Mouse (Mus musculus): ENCODE data around the gene Otub2. TPM values are rescaled to one million over a fixed set of nuclear protein-coding genes. Genes with fewer than 3 reads are reported as not detected.

The Otub2 gene
- polyA plus RNA-seq (2015; fragmentation: Illumina TruSeq; extraction: RNeasy Lipid Tissue Mini Kit (QIAGEN cat#74804); ENCODE audit: low read depth, low replicate concordance), result 37.9 TPM

DNA sequence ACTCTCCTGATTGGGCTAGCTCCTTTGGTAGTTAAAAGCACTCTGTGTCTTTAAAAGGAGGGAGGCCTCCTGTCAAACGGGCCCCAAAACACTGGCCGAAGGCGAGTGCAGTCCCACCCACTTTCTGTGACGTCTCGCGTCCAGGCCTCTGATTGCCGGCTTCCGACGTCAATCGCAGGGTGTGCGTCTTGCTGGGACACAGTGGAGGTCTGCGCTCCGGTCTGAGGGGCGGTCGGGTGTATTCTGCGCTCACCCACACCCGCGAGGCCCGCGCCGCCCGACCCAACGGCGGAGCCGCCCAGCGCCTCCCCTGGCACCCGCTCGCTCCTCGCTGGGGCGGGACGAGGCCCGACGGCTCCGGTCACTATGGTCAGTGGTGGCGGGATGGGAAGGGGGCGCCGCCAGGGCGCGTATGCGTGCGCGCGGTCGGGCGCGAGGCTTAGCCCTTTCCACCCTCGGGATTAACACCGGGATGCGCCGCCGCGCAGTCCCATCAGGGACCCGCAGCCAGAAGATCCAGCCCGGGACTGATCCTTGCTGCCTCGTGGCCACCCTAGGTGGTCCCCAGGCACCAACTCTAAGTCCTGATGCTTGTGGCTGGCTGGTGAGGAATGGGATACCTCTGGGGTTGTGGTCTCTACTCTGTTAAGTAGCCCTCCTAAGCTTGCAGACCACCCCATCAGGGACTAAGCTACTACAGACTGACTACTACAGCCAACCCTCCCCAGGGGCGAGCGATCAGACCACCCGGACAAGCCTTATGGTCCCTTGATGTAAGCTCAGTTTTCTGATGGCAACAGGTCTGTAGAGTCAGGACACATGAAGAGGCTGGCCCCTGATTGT is at the start of gene Otub2:
Gene Otub2, plus strand, starts transcription at position 178 of the 843 bp plus-strand sequence.

DNA sequence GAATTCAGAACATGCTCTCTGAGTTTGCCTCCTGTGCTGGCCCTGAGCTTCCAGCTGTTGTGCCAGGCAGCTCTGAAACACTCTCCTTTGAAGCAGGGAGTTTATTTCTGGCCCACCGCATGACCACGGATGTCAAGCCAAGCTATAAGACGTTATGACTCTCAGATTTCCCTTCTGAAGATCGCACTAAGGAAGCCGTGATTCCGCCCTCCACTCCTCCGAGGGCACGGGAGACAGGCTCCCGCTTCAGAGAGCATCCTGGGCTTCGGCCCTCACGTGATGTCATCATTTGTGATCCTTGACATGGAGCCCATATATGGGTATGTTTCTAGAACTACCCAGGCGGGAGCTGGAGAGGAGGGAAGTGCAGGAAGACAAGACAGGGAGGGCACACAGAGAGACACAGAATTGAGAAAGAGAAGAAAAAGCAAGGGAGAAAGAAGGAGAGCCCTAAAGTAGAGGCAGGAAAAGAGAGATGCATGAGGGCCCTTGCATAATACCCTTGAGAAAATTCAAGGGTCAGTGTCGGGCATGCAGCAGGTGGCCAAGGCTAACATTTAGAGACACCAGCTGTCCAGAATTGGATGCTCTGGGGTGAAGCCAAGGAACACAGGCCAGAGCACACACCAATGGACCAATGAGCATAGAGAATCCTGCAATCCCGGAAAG is 32.6 kb upstream of the Otub2 start, which contains the start of gene Asb2:
Gene Asb2, minus strand, starts transcription at position 256 of the 669 bp plus-strand sequence.

DNA sequence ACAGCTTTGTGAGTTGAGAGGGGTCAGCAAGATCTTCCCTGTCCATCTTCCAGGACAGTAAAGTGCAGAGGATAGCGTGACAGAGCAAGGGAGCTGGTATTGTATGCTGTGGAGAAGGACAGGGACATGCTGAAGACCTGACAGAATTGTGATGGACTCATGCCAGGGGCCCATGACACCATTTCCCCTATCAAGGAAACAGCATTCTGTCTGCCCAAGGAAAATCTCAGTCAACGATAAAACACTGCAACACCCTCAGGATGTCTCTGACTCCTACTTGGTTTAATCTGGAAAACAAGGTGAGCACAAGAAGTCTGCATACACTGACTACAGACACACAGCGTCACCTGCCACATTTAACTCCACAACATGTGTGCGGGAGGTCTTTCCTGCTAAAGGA is 19.2 kb downstream of the Otub2 start, which contains the start of gene 9330161L09Rik:
Gene 9330161L09Rik, minus strand, starts transcription at position 101 of the 400 bp plus-strand sequence.

DNA sequence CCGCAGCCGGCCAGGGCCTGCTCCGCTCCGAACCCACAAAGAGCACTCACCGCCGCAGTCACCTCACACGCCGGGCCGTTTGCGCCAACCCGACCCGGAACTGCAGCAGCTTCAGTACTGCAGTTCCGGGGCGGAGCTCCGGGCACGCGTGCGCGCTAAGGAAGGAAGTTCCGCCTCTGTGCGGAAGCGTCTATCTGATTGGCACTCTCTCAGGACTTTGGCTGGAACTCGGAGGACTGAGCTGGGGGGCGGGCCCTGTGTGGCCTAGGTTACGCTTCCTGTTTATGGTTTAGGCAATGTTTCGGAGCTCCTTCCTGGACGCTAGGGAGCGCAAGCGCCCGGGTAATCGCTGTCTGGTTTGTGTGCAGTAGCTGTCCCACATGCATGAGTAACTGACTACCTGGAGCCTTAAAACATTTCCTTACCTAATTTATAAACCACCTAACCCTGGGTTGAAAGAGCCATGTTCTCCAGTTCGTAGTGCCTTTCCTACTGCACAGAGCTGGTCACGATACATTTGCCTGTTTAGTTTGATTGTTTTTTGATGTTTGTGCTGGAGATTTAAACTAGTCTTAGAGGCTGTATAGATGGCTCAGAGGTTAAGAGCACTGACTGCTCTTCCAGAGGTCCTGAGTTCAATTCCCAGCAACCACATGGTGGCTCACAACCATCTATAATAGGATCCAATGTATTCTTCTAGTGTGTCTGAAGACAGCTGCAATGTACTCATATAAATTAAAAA is 37.4 kb downstream of the Otub2 start, which contains the start of gene Ddx24:
Gene Ddx24, minus strand, starts transcription at position 102 of the 742 bp plus-strand sequence.

DNA sequence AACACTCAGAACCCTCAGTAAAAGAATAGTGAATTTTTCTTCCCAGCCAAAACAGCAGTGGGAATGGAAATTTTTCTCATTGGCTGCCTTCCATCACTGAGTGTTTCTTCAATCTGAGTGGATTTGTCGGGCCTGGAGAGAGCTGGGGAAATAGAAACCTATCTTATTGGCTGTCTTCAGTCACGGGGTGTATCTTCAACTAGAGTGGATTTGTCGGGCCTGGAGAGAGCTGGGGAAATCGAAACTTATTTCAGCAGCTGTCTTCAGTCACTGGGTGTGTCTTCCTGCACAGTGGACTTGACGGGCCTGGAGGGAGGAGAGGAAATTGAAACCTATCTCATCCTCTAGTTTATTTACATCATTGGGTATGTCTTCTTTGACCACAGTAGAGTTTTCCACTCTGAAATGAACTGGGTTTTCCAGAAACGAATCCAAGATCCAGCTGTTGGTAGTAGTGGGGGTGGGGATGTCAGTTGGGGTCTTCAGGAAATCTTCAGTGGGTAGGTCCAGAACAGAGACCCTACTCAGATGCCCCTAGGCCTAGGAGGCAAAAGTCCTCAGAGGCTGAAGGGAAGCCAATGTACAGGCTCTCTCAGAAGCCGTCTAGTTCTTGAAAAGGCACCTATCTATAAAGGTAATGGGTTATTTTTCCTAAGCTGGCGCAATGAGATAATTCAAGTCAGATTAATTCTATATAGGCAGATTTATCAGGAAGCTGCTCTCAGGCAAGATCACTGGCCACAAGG is 45.7 kb downstream of the Otub2 start, which contains the start of gene Ifi27:
Gene Ifi27, plus strand, starts transcription at position 226 of the 746 bp plus-strand sequence.

DNA sequence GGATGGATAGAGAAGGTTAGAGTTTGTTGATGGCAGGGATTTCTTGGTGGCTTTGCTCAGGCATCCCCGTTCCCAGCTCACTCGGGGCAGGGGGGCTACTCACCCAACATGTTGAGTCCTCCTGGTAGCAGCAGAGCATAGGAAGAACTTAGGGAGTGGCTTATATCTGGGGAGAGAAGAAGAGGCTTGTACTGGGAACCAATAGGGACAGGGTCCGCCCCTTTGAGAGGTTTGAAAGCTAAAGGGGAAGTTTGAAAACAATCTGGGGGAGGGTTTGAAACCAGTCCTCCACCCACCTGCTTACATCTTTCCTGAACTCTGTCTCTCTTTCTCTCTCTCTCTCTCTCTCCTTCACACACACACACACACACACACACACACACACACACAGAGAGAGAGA is 55.0 kb downstream of the Otub2 start, which contains the start of gene Ifi27l2a:
Gene Ifi27l2a, minus strand, starts transcription at position 157 of the 400 bp plus-strand sequence.

Other genes with a start within 250 kb of the Otub2 start
- gene Prima1, start 146.5 kb upstream of the Otub2 start, polyA plus RNA-seq (2015; fragmentation: Illumina TruSeq; extraction: RNeasy Lipid Tissue Mini Kit (QIAGEN cat#74804); ENCODE audit: low read depth, low replicate concordance), result 7.5 TPM
- 2.3 TPM for gene Fam181a, start 77.7 kb upstream of the Otub2 start, polyA plus RNA-seq (2015; fragmentation: Illumina TruSeq; extraction: RNeasy Lipid Tissue Mini Kit (QIAGEN cat#74804); ENCODE audit: low read depth, low replicate concordance)
- 2.4 TPM for gene Asb2, start 32.7 kb upstream of the Otub2 start, polyA plus RNA-seq (2015; fragmentation: Illumina TruSeq; extraction: RNeasy Lipid Tissue Mini Kit (QIAGEN cat#74804); ENCODE audit: low read depth, low replicate concordance)
- 0.98 TPM for gene 9330161L09Rik, start 19.1 kb downstream of the Otub2 start, polyA plus RNA-seq (2015; fragmentation: Illumina TruSeq; extraction: RNeasy Lipid Tissue Mini Kit (QIAGEN cat#74804); ENCODE audit: low read depth, low replicate concordance)
- 147 TPM for gene Ddx24, start 37.1 kb downstream of the Otub2 start, polyA plus RNA-seq (2015; fragmentation: Illumina TruSeq; extraction: RNeasy Lipid Tissue Mini Kit (QIAGEN cat#74804); ENCODE audit: low read depth, low replicate concordance)
- 71.0 TPM for gene Ifi27, start 45.5 kb downstream of the Otub2 start, polyA plus RNA-seq (2015; fragmentation: Illumina TruSeq; extraction: RNeasy Lipid Tissue Mini Kit (QIAGEN cat#74804); ENCODE audit: low read depth, low replicate concordance)
- 4.8 TPM for gene Ifi27l2a, start 55.0 kb downstream of the Otub2 start, polyA plus RNA-seq (2015; fragmentation: Illumina TruSeq; extraction: RNeasy Lipid Tissue Mini Kit (QIAGEN cat#74804); ENCODE audit: low read depth, low replicate concordance)
- not detected for gene Ifi27l2b, start 68.5 kb downstream of the Otub2 start, polyA plus RNA-seq (2015; fragmentation: Illumina TruSeq; extraction: RNeasy Lipid Tissue Mini Kit (QIAGEN cat#74804); ENCODE audit: low read depth, low replicate concordance)
- 26.3 TPM for gene Ppp4r4, start 143.6 kb downstream of the Otub2 start, polyA plus RNA-seq (2015; fragmentation: Illumina TruSeq; extraction: RNeasy Lipid Tissue Mini Kit (QIAGEN cat#74804); ENCODE audit: low read depth, low replicate concordance)
- not detected for gene Serpina10, start 242.8 kb downstream of the Otub2 start, polyA plus RNA-seq (2015; fragmentation: Illumina TruSeq; extraction: RNeasy Lipid Tissue Mini Kit (QIAGEN cat#74804); ENCODE audit: low read depth, low replicate concordance)

Measured in brain, adult 10 weeks (tissue).